Mouse (Mus musculus) forebrain, postnatal 0 days (tissue): ENCODE results near the gene Lrrc61. TPM values are rescaled to one million over a fixed set of nuclear protein-coding genes. Genes with fewer than 3 reads are reported as not detected.

Experiments
- ATAC-seq: fragments of 200-750 bp; cut with Nextera tagmentation; 2 replicates; pipeline ENCODE4 v1.8.0; 2017; ENCODE audit warnings: mild to moderate bottlenecking, moderate library complexity
- DNase-seq: peaks from one replicate; pipeline ENCODE4 v3.0.0-alpha.2; 2015
- H3K27ac ChIP-seq: fragments of 300-500 bp; sonication (generic); 2 replicates; pipeline ENCODE4 v1.5.1; 2014; ENCODE audit warnings: low read depth, mild to moderate bottlenecking, antibody characterized with exemption, low read length, moderate library complexity, mixed read lengths
- H3K27me3 ChIP-seq: fragments of 300-500 bp; sonication (generic); 2 replicates; pipeline ENCODE4 v1.6.1; 2014; ENCODE audit warnings: mild to moderate bottlenecking, low read length, mixed read lengths; ENCODE audit not compliant: insufficient read depth
- H3K36me3 ChIP-seq: fragments of 300-500 bp; sonication (generic); 2 replicates; pipeline ENCODE4 v1.6.1; 2014; ENCODE audit warnings: mild to moderate bottlenecking, moderate library complexity; ENCODE audit not compliant: insufficient read depth
- H3K4me1 ChIP-seq: fragments of 300-500 bp; sonication (generic); 2 replicates; pipeline ENCODE4 v1.6.1; 2014; ENCODE audit warnings: antibody characterized with exemption; ENCODE audit not compliant: insufficient read depth
- H3K4me2 ChIP-seq: fragments of 300-500 bp; sonication (generic); 2 replicates; pipeline ENCODE4 v1.6.1; 2014; ENCODE audit warnings: low read depth, mild to moderate bottlenecking, moderate library complexity
- H3K4me3 ChIP-seq: fragments of 300-500 bp; sonication (generic); 2 replicates; pipeline ENCODE4 v1.5.1; 2014; ENCODE audit warnings: low read depth, low read length, mixed read lengths
- H3K9ac ChIP-seq: fragments of 300-500 bp; sonication (generic); 2 replicates; pipeline ENCODE4 v1.6.1; 2014; ENCODE audit warnings: mild to moderate bottlenecking
- H3K9me3 ChIP-seq: fragments of 300-500 bp; sonication (generic); 2 replicates; pipeline ENCODE4 v1.6.1; 2016; ENCODE audit warnings: low read length
- CTCF ChIP-seq: sonication (generic); IDR thresholded peaks from 2 replicates; pipeline ENCODE4 v1.5.1; 2016; ENCODE audit warnings: antibody characterized with exemption, control low read depth, low read depth
- WGBS: fragments of 180-500 bp; shearing (Covaris S2); extraction: QIAGEN DNeasy Blood & Tissue Kit; methylation state at CpG from one replicate; pipeline ENCODE4 v1.1.7; 2014; 5-methylcytosine and 5-hydroxymethylcytosine counted together
- polyA plus RNA-seq: library from polyadenylated mRNA; unstranded; fragments of >200 nt; fragmentation: Nextera tagmentation; extraction: Ambion mirVana; gene quantifications from 2 replicates; pipeline ENCODE4 v1.2.1, GENCODE M21; 2015
- total RNA-seq: library from RNA; depleted of rRNA; stranded (reverse); fragments of >200 nt; gene quantifications from 2 replicates; pipeline ENCODE4 v1.2.3, GENCODE M21; 2014

The Lrrc61 gene
- total and polyA plus RNA-seq, 2 experiments from 2014 or later = 20.9 to 28.7 TPM

GRCm38 (mm10) chr6:48597233-48597625, 42.6 kb downstream of the Lrrc61 start:
- Histone ChIP-seq H3K4me3 (no peak overlapping the region), H3K36me3 (peaks cover 30% of the 10 kb centered on the region), H3K4me1 (0 out of 2 replicates have a peak, but pooled peaks cover 3% of the 10 kb centered on the region), H3K27ac (no peak overlapping the region), H3K27me3 (no peaks in the 10 kb centered on the region), H3K9me3 (peaks cover 12% of the 10 kb centered on the region; the same call in 1 of the 2 replicates), H3K9ac (no peak overlapping the region), H3K4me2 (no peak overlapping the region)
- DNase-seq (no peak), ATAC-seq (no peak)
- WGBS = 96% methylated on average over 27 of the region's 27 CpGs
- TF ChIP-seq CTCF = no peak

- Histone ChIP-seq H3K9me3 (peaks cover 12% of the 10 kb centered on the region; the same call in 1 of the 2 replicates), H3K4me2 (no peak overlapping the region), H3K4me1 (peaks cover 9% of the 10 kb centered on the region; the same call in 1 of the 2 replicates), H3K27me3 (no peaks in the 10 kb centered on the region), H3K4me3 (no peak overlapping the region), H3K36me3 (peaks cover 30% of the 10 kb centered on the region), H3K27ac (no peak overlapping the region), H3K9ac (no peak overlapping the region)
- no peak for ATAC-seq
- no peak for TF ChIP-seq CTCF
- WGBS = 91% methylated on average over 1 of the region's 1 CpGs
- DNase-seq = no peak
These were observed 46.0 kb downstream of the Lrrc61 start for GRCm38 (mm10) chr6:48600594-48600993.

GRCm38 (mm10) chr6:48601271-48602079, 46.9 kb downstream of the Lrrc61 start, which contains the start of gene Zfp775:
TSS of gene Zfp775 (plus strand) at chr6:48602063.
- Histone ChIP-seq H3K36me3 (peaks cover 25% of the 10 kb centered on the region), H3K4me2 (peak within 1 kb of the TSS; percentile 97), H3K9me3 (peaks cover 12% of the 10 kb centered on the region; the same call in 1 of the 2 replicates), H3K4me3 (peak within 1 kb of the TSS; percentile 70), H3K27ac (peak within 1 kb of the TSS; percentile 91), H3K27me3 (no peaks in the 10 kb centered on the region), H3K9ac (peak within 1 kb of the TSS; percentile 94), H3K4me1 (peaks cover 9% of the 10 kb centered on the region; the same call in 1 of the 2 replicates)
- DNase-seq (peak; percentile 97), ATAC-seq (peak; percentile 99)
- WGBS = 5% methylated on average over 42 of the region's 42 CpGs
- no peak for TF ChIP-seq CTCF

GRCm38 (mm10) chr6:48602080-48602741, 47.6 kb downstream of the Lrrc61 start:
- Histone ChIP-seq H3K27ac (peak overlapping the region; percentile 91), H3K4me1 (peaks cover 9% of the 10 kb centered on the region; the same call in 1 of the 2 replicates), H3K4me3 (peak overlapping the region; percentile 70), H3K27me3 (no peaks in the 10 kb centered on the region), H3K36me3 (peaks cover 18% of the 10 kb centered on the region), H3K4me2 (peak overlapping the region; percentile 97), H3K9me3 (0 out of 2 replicates have a peak, but pooled peaks cover 6% of the 10 kb centered on the region), H3K9ac (peak overlapping the region; percentile 94)
- DNase-seq (peak; percentile 75), ATAC-seq (peak; percentile 76)
- TF ChIP-seq CTCF = no peak
- WGBS = 1% methylated on average over 27 of the region's 28 CpGs

GRCm38 (mm10) chr6:48608124-48608523, 53.5 kb downstream of the Lrrc61 start:
- H3K9me3 ChIP-seq = no peaks in the 10 kb centered on the region
- TF ChIP-seq CTCF = no peak
- no peak overlapping the region for H3K4me3 ChIP-seq
- no peak overlapping the region for H3K4me2 ChIP-seq
- H3K27me3 ChIP-seq = no peaks in the 10 kb centered on the region
- H3K27ac ChIP-seq = no peak overlapping the region
- H3K4me1 ChIP-seq = 0 out of 2 replicates have a peak, but pooled peaks cover 2% of the 10 kb centered on the region
- H3K36me3 ChIP-seq = peaks cover 3% of the 10 kb centered on the region; the same call in 1 of the 2 replicates
- WGBS = 57% methylated on average over 2 of the region's 2 CpGs
- DNase-seq (no peak), ATAC-seq (no peak)
- H3K9ac ChIP-seq = no peak overlapping the region

- Histone ChIP-seq H3K9ac (no peak overlapping the region), H3K4me1 (no peaks in the 10 kb centered on the region), H3K27me3 (no peaks in the 10 kb centered on the region), H3K27ac (no peak overlapping the region), H3K9me3 (no peaks in the 10 kb centered on the region), H3K4me3 (no peak overlapping the region), H3K4me2 (no peak overlapping the region), H3K36me3 (peaks cover 11% of the 10 kb centered on the region)
- WGBS = 73% methylated on average over 7 of the region's 7 CpGs
- TF ChIP-seq CTCF = no peak
- no peak for ATAC-seq
- no peak for DNase-seq
These were observed 54.9 kb downstream of the Lrrc61 start for GRCm38 (mm10) chr6:48609512-48609911.
